Mouse (Mus musculus) midbrain, embryonic 11.5 days (tissue): ENCODE measurements around the gene Fbxw11. TPM values are rescaled to one million over a fixed set of nuclear protein-coding genes. Genes with fewer than 3 reads are reported as not detected.
"Not testable (repeated sequence)": the region's sequence is repeated elsewhere in the genome, so short reads cannot be mapped to it uniquely, and the experiment has no call there.

Experiments used
- ATAC-seq: fragments of 200-750 bp; cut with Nextera tagmentation; 2 replicates; pipeline ENCODE4 v1.8.0; 2017; ENCODE audit warnings: moderate TSS enrichment, moderate library complexity; ENCODE audit not compliant: low FRiP score
- DNase-seq: peaks from one replicate; pipeline ENCODE4 v3.0.0; 2015; ENCODE audit warnings: low spot score; ENCODE audit errors: missing footprints
- H3K27ac ChIP-seq: fragments of 300-500 bp; sonication (generic); 2 replicates; pipeline ENCODE4 v1.5.1; 2014; ENCODE audit warnings: low read depth, low read length
- H3K27me3 ChIP-seq: fragments of 300-500 bp; sonication (generic); 2 replicates; pipeline ENCODE4 v1.6.1; 2014; ENCODE audit warnings: mild to moderate bottlenecking, low read length, moderate library complexity, mixed read lengths; ENCODE audit not compliant: control insufficient read depth, insufficient read depth
- H3K36me3 ChIP-seq: fragments of 300-500 bp; sonication (generic); 2 replicates; pipeline ENCODE4 v1.6.1; 2014; ENCODE audit warnings: mild to moderate bottlenecking, low read length, moderate library complexity, mixed read lengths; ENCODE audit not compliant: control insufficient read depth, insufficient read depth
- H3K4me1 ChIP-seq: fragments of 300-500 bp; sonication (generic); 2 replicates; pipeline ENCODE4 v1.6.1; 2014; ENCODE audit warnings: low read length; ENCODE audit not compliant: control insufficient read depth, insufficient read depth
- H3K4me2 ChIP-seq: fragments of 300-500 bp; sonication (generic); 2 replicates; pipeline ENCODE4 v1.6.1; 2014; ENCODE audit warnings: mild to moderate bottlenecking, moderate library complexity
- H3K4me3 ChIP-seq: fragments of 300-500 bp; sonication (generic); 2 replicates; pipeline ENCODE4 v1.5.1; 2014; ENCODE audit warnings: low read depth, low read length
- H3K9ac ChIP-seq: fragments of 300-500 bp; sonication (generic); 2 replicates; pipeline ENCODE4 v1.6.1; 2014; ENCODE audit warnings: low read length
- H3K9me3 ChIP-seq: fragments of 300-500 bp; sonication (generic); 2 replicates; pipeline ENCODE4 v1.6.1; 2016; ENCODE audit warnings: low read length; ENCODE audit not compliant: control insufficient read depth
- WGBS: fragments of 180-500 bp; shearing (Covaris S2); extraction: QIAGEN DNeasy Blood & Tissue Kit; methylation state at CpG from one replicate; pipeline ENCODE4 v1.1.7; 2014; 5-methylcytosine and 5-hydroxymethylcytosine counted together
- polyA plus RNA-seq: library from polyadenylated mRNA; unstranded; fragments of >200 nt; fragmentation: Nextera tagmentation; extraction: Ambion mirVana; gene quantifications from 2 replicates; pipeline ENCODE4 v1.2.1, GENCODE M21; 2014

Gene Fbxw11
- polyA plus RNA-seq, 1 experiment from 2014 or later = 104 TPM

DNA sequence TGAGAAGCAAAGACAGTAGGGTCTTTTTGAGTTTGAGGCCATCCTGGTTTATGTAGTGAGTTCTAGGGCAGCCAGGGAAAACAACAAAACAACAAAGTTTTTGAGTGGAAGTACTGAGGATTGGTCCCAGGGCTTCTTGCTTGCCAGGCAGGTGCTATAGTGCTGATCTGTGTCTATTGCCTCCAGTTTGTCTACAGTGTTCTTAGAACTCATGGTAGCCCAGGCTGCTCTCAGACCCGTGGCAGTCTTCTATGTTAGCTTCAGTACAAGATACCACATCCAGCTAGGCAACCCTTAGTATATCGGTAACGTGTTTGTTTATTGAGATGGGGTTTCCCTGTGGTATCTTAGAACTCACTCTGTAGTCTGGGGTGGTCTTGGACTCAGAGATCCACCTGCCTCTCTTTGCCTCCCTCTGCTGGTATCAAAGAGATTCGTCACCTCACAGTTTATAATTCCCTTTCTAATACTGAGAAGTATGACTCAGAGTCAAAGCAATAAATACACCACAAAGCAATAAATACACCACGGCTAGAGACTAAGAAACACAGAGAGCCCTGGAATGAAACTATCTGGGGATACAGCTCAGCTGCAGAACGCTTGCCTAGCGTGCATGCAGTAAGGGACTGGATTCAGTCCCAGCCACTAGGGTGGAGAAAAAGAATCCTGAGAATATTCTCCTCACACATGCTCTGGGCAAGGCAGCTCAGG lies 51.1 kb downstream of the Fbxw11 start:
- H3K4me1 ChIP-seq = peaks cover 4% of the 10 kb centered on the region; the same call in 1 of the 2 replicates
- H3K9ac ChIP-seq = no peak overlapping the region
- H3K4me3 ChIP-seq = no peak overlapping the region
- H3K9me3 ChIP-seq = no peaks in the 10 kb centered on the region
- 70% methylated on average over 7 of the region's 7 CpGs for WGBS
- H3K27ac ChIP-seq = no peak overlapping the region
- no peak overlapping the region for H3K4me2 ChIP-seq
- no peaks in the 10 kb centered on the region for H3K36me3 ChIP-seq
- ATAC-seq = no peak
- DNase-seq = no peak
- H3K27me3 ChIP-seq = no peaks in the 10 kb centered on the region

DNA sequence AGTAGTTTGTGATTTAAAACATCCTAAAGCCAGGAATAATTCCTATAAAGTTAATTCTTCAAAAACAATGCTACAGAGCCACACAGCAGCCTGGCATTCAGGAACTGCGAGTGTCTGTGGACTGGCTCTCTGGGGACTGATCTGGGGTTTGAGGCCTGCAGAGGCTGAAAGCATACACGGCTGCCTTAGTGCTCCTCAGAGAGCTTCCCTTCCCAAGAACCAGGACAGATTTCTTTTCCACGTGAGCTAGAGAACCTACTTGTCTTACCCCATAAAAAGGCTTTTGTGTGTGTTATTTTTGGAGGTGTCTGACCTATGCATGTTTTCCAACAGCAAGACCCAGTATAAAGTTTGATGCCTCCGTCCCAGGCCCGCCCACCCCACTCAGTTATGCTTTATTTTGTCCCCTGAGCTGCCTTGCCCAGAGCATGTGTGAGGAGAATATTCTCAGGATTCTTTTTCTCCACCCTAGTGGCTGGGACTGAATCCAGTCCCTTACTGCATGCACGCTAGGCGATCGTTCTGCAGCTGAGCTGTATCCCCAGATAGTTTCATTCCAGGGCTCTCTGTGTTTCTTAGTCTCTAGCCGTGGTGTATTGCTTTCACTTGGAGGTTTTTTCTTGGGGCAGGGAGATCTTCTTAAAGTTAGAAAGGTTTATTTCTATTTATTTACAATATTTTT lies 51.9 kb downstream of the Fbxw11 start:
- H3K27ac ChIP-seq, ATAC-seq, H3K36me3 ChIP-seq: not testable (repeated sequence)

DNA sequence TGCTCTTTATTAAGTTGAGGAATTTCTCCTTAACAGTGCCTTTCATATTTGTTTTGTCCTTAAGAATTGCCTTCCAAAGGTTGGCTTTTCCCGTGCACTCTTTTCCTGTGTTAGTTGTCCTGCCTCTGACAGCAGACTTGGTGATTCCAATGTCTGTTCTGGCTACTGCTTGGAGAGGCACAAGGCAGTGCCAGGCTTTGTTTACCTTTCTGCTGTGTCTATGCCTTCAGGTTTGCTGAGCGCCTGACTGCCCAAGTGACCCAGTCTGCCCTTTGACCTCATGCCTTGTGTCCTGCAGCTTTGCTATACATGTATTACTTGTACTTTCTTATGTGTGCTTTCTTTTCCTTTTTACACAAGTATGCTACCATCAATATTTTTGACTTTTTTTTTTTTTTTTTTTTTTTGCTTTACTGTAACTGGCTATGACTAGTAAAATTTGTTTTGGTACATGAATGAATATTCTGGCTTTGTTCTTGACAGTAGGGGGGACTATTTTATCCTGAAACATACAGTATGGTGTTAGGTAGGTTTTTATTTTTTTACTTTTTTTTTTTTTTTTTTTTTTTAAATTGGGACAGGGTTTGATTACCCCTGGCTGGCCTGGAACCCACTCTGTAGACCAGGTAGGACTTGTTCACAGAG lies 54.0 kb downstream of the Fbxw11 start:
- Histone ChIP-seq H3K4me2 (no peak overlapping the region), H3K27ac (no peak overlapping the region), H3K9ac (no peak overlapping the region), H3K36me3 (no peaks in the 10 kb centered on the region), H3K4me3 (no peak overlapping the region), H3K9me3 (no peaks in the 10 kb centered on the region), H3K4me1 (peaks cover 4% of the 10 kb centered on the region; the same call in 1 of the 2 replicates), H3K27me3 (no peaks in the 10 kb centered on the region)
- DNase-seq (no peak), ATAC-seq (no peak)
- 46% methylated on average over 2 of the region's 2 CpGs for WGBS

More for the DNA sequence above, 51.9 kb downstream of the Fbxw11 start:
- not testable (repeated sequence) for H3K4me1 ChIP-seq, H3K9ac ChIP-seq, H3K9me3 ChIP-seq, H3K27me3 ChIP-seq, DNase-seq, H3K4me2 ChIP-seq, H3K4me3 ChIP-seq
- WGBS = 72% methylated on average over 9 of the region's 9 CpGs

DNA sequence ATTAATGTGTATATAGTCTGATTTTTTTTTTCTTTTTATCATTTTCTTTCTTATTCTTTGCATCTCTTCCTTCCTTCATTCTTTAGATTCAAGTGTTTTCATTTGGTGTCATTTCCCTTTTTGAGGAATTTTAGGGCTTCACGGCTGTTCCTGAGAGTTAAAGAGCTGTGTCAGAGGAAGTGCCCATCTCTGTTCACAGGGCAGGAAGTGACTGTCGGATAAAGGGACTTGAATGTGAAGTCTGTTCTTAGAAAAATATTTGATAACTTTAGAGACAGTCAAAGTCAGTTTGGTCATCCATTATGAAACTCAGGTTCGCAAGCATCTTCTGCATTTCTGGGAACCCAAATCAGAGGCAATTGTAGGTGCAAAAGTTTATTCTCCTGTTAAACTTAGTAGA lies 55.2 kb downstream of the Fbxw11 start:
- Histone ChIP-seq H3K9me3 (no peaks in the 10 kb centered on the region), H3K27ac (no peak overlapping the region), H3K9ac (no peak overlapping the region), H3K4me3 (no peak overlapping the region), H3K4me1 (peaks cover 4% of the 10 kb centered on the region; the same call in 1 of the 2 replicates), H3K27me3 (no peaks in the 10 kb centered on the region), H3K36me3 (no peaks in the 10 kb centered on the region), H3K4me2 (no peak overlapping the region)
- ATAC-seq (no peak), DNase-seq (no peak)
- 84% methylated on average over 3 of the region's 3 CpGs for WGBS

DNA sequence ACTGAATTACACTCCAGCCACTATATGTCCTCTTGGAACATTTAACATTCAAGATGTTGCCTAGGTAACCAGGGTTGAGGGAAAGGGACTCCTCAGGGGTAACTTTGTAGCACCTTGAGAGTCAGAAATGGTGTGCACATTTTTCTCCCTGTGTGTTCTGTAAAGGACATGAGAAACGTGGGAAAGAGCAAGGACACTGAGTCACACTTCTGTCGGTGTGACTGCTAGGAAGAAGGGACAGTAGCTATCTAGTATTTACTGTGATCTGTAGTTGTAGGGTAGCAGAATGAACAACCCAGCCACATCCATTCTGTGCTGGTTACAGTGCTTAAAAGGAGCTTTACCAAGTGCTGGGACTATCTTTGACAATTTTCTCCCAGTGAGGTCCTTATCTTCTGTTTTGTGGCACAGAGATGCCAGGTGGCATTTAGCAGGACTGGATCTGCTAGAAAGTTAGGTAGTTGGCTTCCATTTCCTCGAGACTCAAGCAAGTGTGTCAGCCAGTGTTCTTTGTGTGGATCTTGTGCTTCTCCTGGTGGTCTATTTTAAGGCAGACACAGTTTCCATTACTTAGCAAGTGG lies 57.5 kb downstream of the Fbxw11 start:
- 91% methylated on average over 3 of the region's 3 CpGs for WGBS
- no peak overlapping the region for H3K9ac ChIP-seq
- no peaks in the 10 kb centered on the region for H3K27me3 ChIP-seq

DNA sequence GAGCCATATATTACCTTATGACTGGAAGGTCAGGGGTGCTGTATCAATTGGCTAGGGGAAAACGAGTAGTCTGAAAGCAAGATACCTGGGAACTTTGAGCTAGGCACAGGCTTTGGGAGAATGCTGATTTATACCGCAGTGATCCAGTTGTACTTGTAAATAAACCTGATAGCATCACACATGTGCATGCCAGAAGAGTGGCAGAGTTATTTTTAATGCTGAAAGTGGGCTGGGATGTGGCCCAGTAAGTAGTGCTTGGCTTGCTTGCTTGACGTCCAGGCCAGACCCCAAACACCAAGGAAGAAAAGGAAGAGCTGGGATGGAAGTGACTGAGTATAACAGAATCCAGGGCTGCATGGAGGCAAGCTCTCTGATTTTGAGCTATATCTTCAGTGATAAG lies 59.0 kb downstream of the Fbxw11 start:
- WGBS = 87% methylated on average over 3 of the region's 3 CpGs
- no peak for DNase-seq
- H3K36me3 ChIP-seq = no peaks in the 10 kb centered on the region
- no peak overlapping the region for H3K9ac ChIP-seq
- no peaks in the 10 kb centered on the region for H3K27me3 ChIP-seq
- no peak overlapping the region for H3K4me2 ChIP-seq
- ATAC-seq = no peak
- no peaks in the 10 kb centered on the region for H3K9me3 ChIP-seq
- H3K4me1 ChIP-seq = no peaks in the 10 kb centered on the region; the same call in 1 of the 2 replicates
- no peak overlapping the region for H3K4me3 ChIP-seq
- no peak overlapping the region for H3K27ac ChIP-seq

More for the DNA sequence above, 57.5 kb downstream of the Fbxw11 start:
- no peak for DNase-seq
- H3K9me3 ChIP-seq = no peaks in the 10 kb centered on the region
- H3K4me3 ChIP-seq = no peak overlapping the region
- H3K27ac ChIP-seq = no peak overlapping the region
- H3K36me3 ChIP-seq = no peaks in the 10 kb centered on the region
- no peak for ATAC-seq
- peaks cover 4% of the 10 kb centered on the region for H3K4me1 ChIP-seq
- H3K4me2 ChIP-seq = no peak overlapping the region

DNA sequence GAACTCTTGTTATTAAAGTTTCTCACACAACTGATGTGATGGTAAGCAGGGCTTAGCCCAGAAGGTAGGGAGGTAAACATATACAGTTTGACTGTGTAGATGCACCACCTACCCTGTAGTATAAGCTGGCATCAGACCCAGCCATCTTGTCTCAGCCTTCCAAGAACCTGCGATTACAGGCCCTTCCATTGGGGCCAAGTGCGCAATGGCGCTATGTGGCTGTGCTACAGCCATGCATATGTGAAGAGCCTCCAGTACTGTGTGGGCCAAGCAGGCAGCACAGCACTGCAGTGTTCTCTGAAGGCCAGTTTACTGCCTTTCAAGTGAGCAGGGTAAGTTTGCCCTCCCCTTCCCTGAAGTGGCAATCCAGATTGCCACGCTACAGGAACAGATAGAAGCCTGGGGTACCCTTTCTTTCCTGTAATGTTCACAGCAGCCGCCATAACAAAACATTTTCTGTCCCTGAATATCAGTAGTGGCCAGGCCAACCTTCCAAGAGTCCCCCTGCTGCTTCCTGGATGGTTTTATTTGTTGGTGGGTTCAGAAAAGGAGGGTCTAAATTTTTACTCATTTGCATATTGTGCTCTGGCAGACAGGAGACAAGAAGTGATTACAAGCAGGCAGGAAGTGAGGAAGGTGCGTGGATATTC lies 61.8 kb downstream of the Fbxw11 start:
- WGBS = 90% methylated on average over 6 of the region's 6 CpGs
- no peaks in the 10 kb centered on the region; the same call in 1 of the 2 replicates for H3K4me1 ChIP-seq
- ATAC-seq (no peak), DNase-seq (no peak)
- no peak overlapping the region for H3K9ac ChIP-seq
- no peaks in the 10 kb centered on the region for H3K9me3 ChIP-seq
- H3K36me3 ChIP-seq = no peaks in the 10 kb centered on the region
- H3K4me2 ChIP-seq = no peak overlapping the region
- no peak overlapping the region for H3K4me3 ChIP-seq
- no peak overlapping the region for H3K27ac ChIP-seq
- no peaks in the 10 kb centered on the region for H3K27me3 ChIP-seq

DNA sequence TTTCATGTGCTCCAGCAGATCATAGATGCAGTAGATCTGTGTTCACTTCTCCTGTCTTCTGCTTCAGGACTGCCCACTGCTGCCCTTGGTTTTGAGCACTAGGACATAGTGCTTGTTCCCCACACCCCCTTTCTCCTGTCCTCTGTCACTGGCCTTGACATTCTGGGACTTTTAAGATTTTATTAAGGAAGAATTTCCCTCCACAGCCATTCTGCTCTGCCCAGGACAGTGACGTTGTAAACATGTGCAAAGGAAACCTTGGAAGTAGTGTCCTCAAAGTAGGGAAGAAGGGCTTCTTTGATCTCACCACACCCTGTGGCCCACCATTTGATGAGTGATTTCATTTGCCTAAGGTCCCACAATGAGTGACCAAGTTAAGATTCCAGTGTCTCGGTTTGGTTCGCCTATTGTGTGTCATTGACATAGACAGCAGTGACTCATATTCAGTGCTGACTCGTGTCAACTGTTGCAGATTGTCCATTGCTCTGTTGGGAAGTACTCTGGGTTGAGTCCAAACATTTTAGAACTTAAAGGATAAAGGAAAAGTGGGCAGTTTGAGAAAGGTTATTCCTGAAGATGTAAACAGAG lies 64.0 kb downstream of the Fbxw11 start:
- WGBS = 89% methylated on average over 4 of the region's 4 CpGs
- no peak overlapping the region for H3K9ac ChIP-seq
- H3K4me3 ChIP-seq = no peak overlapping the region
- no peaks in the 10 kb centered on the region for H3K36me3 ChIP-seq
- no peak for DNase-seq
- no peak overlapping the region for H3K4me2 ChIP-seq
- H3K27ac ChIP-seq = no peak overlapping the region
- no peaks in the 10 kb centered on the region; the same call in 1 of the 2 replicates for H3K4me1 ChIP-seq
- H3K9me3 ChIP-seq = no peaks in the 10 kb centered on the region
- H3K27me3 ChIP-seq = no peaks in the 10 kb centered on the region
- no peak for ATAC-seq
